Mouse (Mus musculus): ENCODE measurements at regions not wholly inside any gene's neighbourhood (a gene's known extent, or its start where the extent isn't known, plus 50 kb on each side); places are given as distances from the start of the nearest gene placed in this dataset.
A peak's percentile ranks its signal among the peaks of the same experiment; 100 is the strongest.
"Not testable (repeated sequence)": the region's sequence is repeated elsewhere in the genome, so short reads cannot be mapped to it uniquely, and the experiment has no call there.

DNA sequence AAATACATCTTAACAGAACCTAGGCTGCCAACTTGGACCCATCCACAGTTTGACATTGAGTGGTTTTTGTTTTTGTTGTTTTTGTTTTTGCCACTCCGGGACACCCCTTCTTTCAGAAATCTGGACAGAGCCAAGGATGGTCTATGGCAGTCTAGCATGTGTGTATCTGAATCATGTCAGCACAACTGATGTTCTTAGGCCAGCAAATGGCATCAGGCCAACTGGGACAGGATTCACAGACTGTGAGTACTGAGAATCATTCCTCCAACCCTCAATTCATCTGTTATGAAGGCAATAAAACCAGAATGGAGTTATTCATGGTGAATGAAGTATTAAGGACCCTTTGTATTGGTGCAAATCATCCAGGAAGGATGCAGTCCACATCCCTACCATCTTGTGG is 1372.5 kb upstream of the Rag2 start:
- TF ChIP-seq CTCF (IDR thresholded peaks at IDR 0.05; ENCODE audit: low read depth): no peak
- Histone ChIP-seq H3K4me3 (ENCODE audit: low read depth, low read length) (no peak overlapping the region), H3K9ac (no peak overlapping the region), H3K36me3 (ENCODE audit: insufficient read depth) (no peaks in the 10 kb centered on the region), H3K27ac (ENCODE audit: low read depth, low read length) (no peak overlapping the region), H3K4me2 (ENCODE audit: low read depth) (no peak overlapping the region), H3K4me1 (ENCODE audit: insufficient read depth) (no peaks in the 10 kb centered on the region), H3K9me3 (ENCODE audit: low read length) (no peaks in the 10 kb centered on the region), H3K27me3 (ENCODE audit: insufficient read depth, low read length) (no peaks in the 10 kb centered on the region)
- DNase-seq (peak; percentile 35), ATAC-seq (no peak)
- WGBS: 53% methylated on average over 1 of the region's 1 CpGs

DNA sequence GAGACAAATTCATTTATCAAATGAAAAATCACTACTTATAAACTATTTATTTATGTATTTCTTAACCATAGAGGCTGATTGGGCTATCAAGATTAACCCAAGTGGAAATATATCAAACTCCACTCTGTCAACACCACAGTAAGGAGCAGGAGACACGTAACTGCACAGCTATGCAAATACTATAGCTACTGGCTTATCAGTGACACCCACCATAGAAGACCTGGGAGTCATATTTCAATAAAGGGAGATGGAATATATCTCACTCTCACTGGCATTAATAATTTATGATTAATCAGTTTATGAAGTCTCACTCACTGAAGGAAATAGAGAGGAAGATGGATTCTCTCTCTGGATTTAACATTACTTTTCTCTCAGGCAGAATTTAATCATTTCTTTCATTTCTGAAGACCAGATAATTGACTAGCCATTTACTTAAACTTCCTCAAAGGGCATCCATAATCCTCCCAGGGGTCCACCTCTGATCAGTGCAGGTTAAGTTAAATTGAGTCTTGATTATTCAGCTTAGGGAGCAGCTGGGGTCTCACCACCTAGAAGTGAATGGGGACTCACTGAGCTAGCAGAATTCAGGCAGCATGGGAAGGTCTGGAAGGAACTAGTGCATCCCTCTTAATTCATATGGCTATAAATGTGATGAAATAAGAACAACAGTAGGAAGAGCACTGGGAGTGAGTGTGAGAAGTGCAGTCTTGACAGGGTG is 1365.2 kb upstream of the Rag2 start:
- no peaks in the 10 kb centered on the region for H3K36me3 ChIP-seq (ENCODE audit: insufficient read depth)
- ATAC-seq (no peak), DNase-seq (no peak)
- no peaks in the 10 kb centered on the region for H3K4me1 ChIP-seq (ENCODE audit: insufficient read depth)
- no peak for TF ChIP-seq CTCF (IDR thresholded peaks at IDR 0.05; ENCODE audit: low read depth)
- WGBS: 73% methylated on average over 1 of the region's 1 CpGs
- H3K9me3 ChIP-seq (ENCODE audit: low read length): no peaks in the 10 kb centered on the region
- H3K4me3 ChIP-seq (ENCODE audit: low read depth, low read length): no peak overlapping the region
- H3K27ac ChIP-seq (ENCODE audit: low read depth, low read length): no peak overlapping the region
- H3K9ac ChIP-seq: no peak overlapping the region
- no peaks in the 10 kb centered on the region for H3K27me3 ChIP-seq (ENCODE audit: insufficient read depth, low read length)
- no peak overlapping the region for H3K4me2 ChIP-seq (ENCODE audit: low read depth)

DNA sequence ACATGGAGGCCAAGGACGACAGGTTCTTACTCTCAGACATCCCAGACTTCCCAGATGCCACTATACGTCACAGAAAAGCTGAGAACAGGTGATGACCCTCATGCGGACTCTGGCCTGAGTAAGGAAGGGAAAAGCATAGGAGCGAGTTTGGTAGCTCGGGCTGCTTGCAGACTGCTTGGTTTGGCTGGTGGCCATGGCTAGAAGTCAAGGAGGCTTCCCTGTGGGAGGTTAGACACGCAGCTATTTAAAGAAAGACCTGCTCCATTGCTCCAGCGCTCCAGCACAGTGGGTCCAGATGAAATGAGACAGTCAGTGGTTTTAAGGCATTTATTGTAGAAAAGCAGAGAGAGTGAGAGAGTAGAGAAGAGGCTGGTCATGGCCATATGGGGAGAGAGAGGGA is 1318.0 kb upstream of the Rag2 start:
- H3K27ac ChIP-seq (ENCODE audit: low read depth, low read length): no peak overlapping the region
- no peaks in the 10 kb centered on the region for H3K4me1 ChIP-seq (ENCODE audit: insufficient read depth)
- no peak for DNase-seq
- no peak for TF ChIP-seq CTCF (IDR thresholded peaks at IDR 0.05; ENCODE audit: low read depth)
- H3K4me2 ChIP-seq (ENCODE audit: low read depth): no peak overlapping the region
- WGBS: 82% methylated on average over 7 of the region's 7 CpGs
- no peaks in the 10 kb centered on the region for H3K9me3 ChIP-seq (ENCODE audit: low read length)
- no peaks in the 10 kb centered on the region for H3K27me3 ChIP-seq (ENCODE audit: insufficient read depth, low read length)
- no peaks in the 10 kb centered on the region for H3K36me3 ChIP-seq (ENCODE audit: insufficient read depth)
- no peak for ATAC-seq
- no peak overlapping the region for H3K9ac ChIP-seq
- H3K4me3 ChIP-seq (ENCODE audit: low read depth, low read length): no peak overlapping the region

DNA sequence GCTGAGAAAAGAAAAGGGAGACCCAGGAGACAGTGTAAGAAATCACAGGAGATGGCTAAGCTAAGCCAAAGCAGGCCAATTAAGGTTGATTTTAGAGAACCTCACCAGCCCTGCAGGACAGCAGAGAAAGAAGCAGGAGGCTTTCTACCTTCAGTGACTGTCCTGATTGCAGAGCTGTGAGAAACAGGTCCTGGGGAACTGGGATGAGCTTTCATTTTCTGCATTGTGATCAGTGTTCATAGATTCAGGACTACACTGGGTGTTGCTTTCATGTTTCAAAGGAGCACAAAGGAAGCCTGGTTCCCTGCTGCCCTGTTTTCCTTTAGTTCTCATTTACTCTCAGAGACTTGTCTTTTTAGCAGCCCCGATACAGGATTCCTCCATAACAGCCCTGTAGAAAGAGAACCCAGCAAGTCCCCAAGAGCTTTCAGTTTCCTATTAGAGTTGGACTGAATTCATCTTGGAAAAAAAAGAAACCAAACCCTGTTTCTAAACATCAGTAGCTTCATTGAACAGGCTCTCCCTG is 1311.7 kb upstream of the Rag2 start:
- Histone ChIP-seq H3K4me3 (ENCODE audit: low read depth, low read length) (no peak overlapping the region), H3K4me1 (ENCODE audit: insufficient read depth) (no peaks in the 10 kb centered on the region), H3K9ac (no peak overlapping the region), H3K36me3 (ENCODE audit: insufficient read depth) (no peaks in the 10 kb centered on the region), H3K27ac (ENCODE audit: low read depth, low read length) (0 out of 2 replicates have a peak overlapping the region, but pooled peaks have one; percentile 0), H3K9me3 (ENCODE audit: low read length) (no peaks in the 10 kb centered on the region), H3K4me2 (ENCODE audit: low read depth) (no peak overlapping the region), H3K27me3 (ENCODE audit: insufficient read depth, low read length) (no peaks in the 10 kb centered on the region)
- ATAC-seq: no peak; the same call in 1 of the 2 replicates
- TF ChIP-seq CTCF (IDR thresholded peaks at IDR 0.05; ENCODE audit: low read depth): no peak
- peak; percentile 43 for DNase-seq
- 15% methylated on average over 1 of the region's 1 CpGs for WGBS

DNA sequence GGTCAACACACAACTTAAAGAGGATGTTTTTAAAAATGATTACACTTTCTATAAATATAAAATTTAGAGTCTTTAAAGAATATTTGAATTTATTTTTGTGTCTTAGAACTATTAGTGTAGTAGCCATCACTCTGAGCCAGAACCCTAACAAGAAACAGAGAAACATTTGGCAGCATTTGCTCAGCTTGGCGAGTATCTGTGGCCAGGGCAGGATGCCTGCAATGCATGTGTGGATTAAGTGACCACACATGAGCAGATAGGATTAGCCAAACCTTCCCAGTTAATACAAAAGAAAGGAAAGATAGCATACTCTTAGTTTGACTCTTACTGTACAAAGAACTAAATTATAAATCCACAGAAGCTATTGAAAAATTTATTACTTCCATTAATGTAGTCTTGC is 1304.1 kb upstream of the Rag2 start:
- no peaks in the 10 kb centered on the region for H3K27me3 ChIP-seq (ENCODE audit: insufficient read depth, low read length)
- 45% methylated on average over 1 of the region's 1 CpGs for WGBS
- no peak for TF ChIP-seq CTCF (IDR thresholded peaks at IDR 0.05; ENCODE audit: low read depth)
- no peak for DNase-seq
- no peak overlapping the region for H3K4me2 ChIP-seq (ENCODE audit: low read depth)
- H3K36me3 ChIP-seq (ENCODE audit: insufficient read depth): no peaks in the 10 kb centered on the region
- H3K4me3 ChIP-seq (ENCODE audit: low read depth, low read length): no peak overlapping the region
- no peaks in the 10 kb centered on the region for H3K9me3 ChIP-seq (ENCODE audit: low read length)
- H3K9ac ChIP-seq: no peak overlapping the region
- H3K27ac ChIP-seq (ENCODE audit: low read depth, low read length): no peak overlapping the region
- no peak for ATAC-seq
- no peaks in the 10 kb centered on the region for H3K4me1 ChIP-seq (ENCODE audit: insufficient read depth)

DNA sequence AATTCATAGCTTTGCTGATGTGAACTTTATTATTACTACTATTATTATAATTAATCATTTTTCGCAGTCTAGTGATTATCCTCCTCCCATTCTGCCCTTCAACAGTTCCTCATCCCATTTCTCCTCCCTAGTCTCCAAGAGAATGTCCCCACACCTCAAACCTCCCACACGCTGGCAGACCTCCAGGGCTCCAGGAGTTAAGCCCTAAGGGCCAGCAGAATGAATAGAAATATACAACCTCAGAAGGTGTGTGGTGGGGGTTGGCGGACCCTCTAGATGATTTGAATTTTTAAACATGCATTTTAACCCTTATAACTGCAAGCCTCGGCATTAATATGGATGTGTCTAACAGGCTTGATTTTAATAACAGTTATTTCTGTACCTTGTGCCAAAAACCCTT is 1283.8 kb upstream of the Rag2 start:
- Histone ChIP-seq H3K9me3 (ENCODE audit: low read length) (no peaks in the 10 kb centered on the region), H3K4me2 (ENCODE audit: low read depth) (no peak overlapping the region), H3K36me3 (ENCODE audit: insufficient read depth) (no peaks in the 10 kb centered on the region), H3K9ac (no peak overlapping the region), H3K4me3 (ENCODE audit: low read depth, low read length) (no peak overlapping the region), H3K4me1 (ENCODE audit: insufficient read depth) (no peaks in the 10 kb centered on the region), H3K27me3 (ENCODE audit: insufficient read depth, low read length) (no peaks in the 10 kb centered on the region), H3K27ac (ENCODE audit: low read depth, low read length) (no peak overlapping the region)
- ATAC-seq (no peak), DNase-seq (no peak)
- no peak for TF ChIP-seq CTCF (IDR thresholded peaks at IDR 0.05; ENCODE audit: low read depth)
- 37% methylated on average over 4 of the region's 4 CpGs for WGBS

DNA sequence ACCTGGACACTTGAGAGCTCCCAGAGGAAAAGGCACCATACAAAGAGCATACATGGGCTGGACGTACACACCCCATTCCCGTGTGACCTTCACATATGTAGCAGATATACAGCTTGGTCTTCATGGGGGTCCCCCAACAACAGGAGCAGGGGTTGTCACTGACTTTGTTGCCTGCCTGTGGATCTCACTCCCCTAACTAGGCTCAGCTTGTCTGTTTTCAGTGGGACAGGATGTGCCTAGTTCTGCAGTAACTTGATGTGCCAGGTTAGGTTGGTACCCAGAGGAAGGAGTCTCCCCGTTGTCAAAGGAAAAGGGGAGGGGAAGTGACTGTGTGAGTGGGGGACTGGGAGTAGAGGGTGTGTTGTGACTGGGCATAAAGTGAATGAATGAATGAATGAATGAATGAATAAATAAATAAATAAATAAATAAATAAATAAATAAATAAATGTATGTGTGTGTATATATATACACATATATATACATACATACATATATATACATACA is 1279.5 kb upstream of the Rag2 start:
- no peaks in the 10 kb centered on the region for H3K4me1 ChIP-seq (ENCODE audit: insufficient read depth)
- no peak overlapping the region for H3K27ac ChIP-seq (ENCODE audit: low read depth, low read length)
- H3K4me3 ChIP-seq (ENCODE audit: low read depth, low read length): no peak overlapping the region
- ATAC-seq (no peak), DNase-seq (no peak)
- no peak overlapping the region for H3K9ac ChIP-seq
- WGBS: 88% methylated on average over 3 of the region's 3 CpGs
- no peak overlapping the region for H3K4me2 ChIP-seq (ENCODE audit: low read depth)
- TF ChIP-seq CTCF (IDR thresholded peaks at IDR 0.05; ENCODE audit: low read depth): no peak
- no peaks in the 10 kb centered on the region for H3K27me3 ChIP-seq (ENCODE audit: insufficient read depth, low read length)
- H3K36me3 ChIP-seq (ENCODE audit: insufficient read depth): no peaks in the 10 kb centered on the region
- no peaks in the 10 kb centered on the region for H3K9me3 ChIP-seq (ENCODE audit: low read length)

DNA sequence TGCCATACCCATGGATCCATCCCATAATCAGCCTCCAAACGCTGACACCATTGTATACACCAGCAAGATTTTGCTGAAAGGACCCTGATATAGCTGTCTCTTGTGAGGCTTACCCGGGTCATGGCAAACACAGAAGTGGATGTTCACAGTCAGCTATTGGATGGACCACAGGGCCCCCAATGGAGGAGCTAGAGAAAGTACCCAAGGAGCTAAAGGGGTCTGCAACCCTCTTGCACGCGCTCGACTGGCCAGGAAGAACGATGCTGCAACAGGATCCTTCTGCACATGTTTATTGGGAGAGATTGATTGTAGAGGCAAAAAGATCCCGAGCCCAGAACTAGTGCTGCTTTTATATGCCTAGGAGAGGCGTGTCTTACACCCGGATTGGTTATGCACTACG is 1258.9 kb upstream of the Rag2 start:
- not testable (repeated sequence) for ATAC-seq; H3K27ac ChIP-seq (ENCODE audit: low read depth, low read length); H3K4me2 ChIP-seq (ENCODE audit: low read depth); H3K27me3 ChIP-seq (ENCODE audit: insufficient read depth, low read length); DNase-seq; H3K4me1 ChIP-seq (ENCODE audit: insufficient read depth); H3K9ac ChIP-seq; H3K9me3 ChIP-seq (ENCODE audit: low read length); H3K4me3 ChIP-seq (ENCODE audit: low read depth, low read length); H3K36me3 ChIP-seq (ENCODE audit: insufficient read depth)
- WGBS: 93% methylated on average over 10 of the region's 10 CpGs

Measured in forebrain, postnatal 0 days (tissue).